Mouse (Mus musculus) neural tube, embryonic 13.5 days (tissue): ENCODE results near the gene Mrpl39. TPM values are rescaled to one million over a fixed set of nuclear protein-coding genes. Genes with fewer than 3 reads are reported as not detected.

Experiments used
- ATAC-seq: fragments of 200-750 bp; cut with Nextera tagmentation; 2 replicates; pipeline ENCODE4 v1.8.0; 2017; ENCODE audit warnings: low read depth, mild to moderate bottlenecking, moderate TSS enrichment, moderate library complexity
- H3K27ac ChIP-seq: fragments of 300-500 bp; sonication (generic); replicated peaks from 2 replicates; pipeline ENCODE4 v1.5.1; 2015; ENCODE audit warnings: moderate library complexity, mild to moderate bottlenecking, inconsistent platforms
- H3K27me3 ChIP-seq: fragments of 300-500 bp; sonication (generic); 2 replicates; pipeline ENCODE4 v1.6.1; 2015; ENCODE audit warnings: mild to moderate bottlenecking, inconsistent platforms
- H3K36me3 ChIP-seq: fragments of 300-500 bp; sonication (generic); 2 replicates; pipeline ENCODE4 v1.6.1; 2015; ENCODE audit warnings: mild to moderate bottlenecking, inconsistent platforms
- H3K4me1 ChIP-seq: fragments of 300-500 bp; sonication (generic); replicated peaks from 2 replicates; pipeline ENCODE4 v1.6.1; 2015; ENCODE audit warnings: inconsistent platforms
- H3K4me2 ChIP-seq: fragments of 300-500 bp; sonication (generic); 2 replicates; pipeline ENCODE4 v1.6.1; 2015; ENCODE audit warnings: inconsistent platforms, mild to moderate bottlenecking, moderate library complexity
- H3K4me3 ChIP-seq: fragments of 300-500 bp; sonication (generic); 2 replicates; pipeline ENCODE4 v1.5.1; 2015; ENCODE audit warnings: mild to moderate bottlenecking, inconsistent platforms
- H3K9ac ChIP-seq: fragments of 300-500 bp; sonication (generic); 2 replicates; pipeline ENCODE4 v1.6.1; 2015; ENCODE audit warnings: moderate library complexity, mild to moderate bottlenecking, inconsistent platforms
- H3K9me3 ChIP-seq: fragments of 300-500 bp; sonication (generic); 2 replicates; pipeline ENCODE4 v1.6.1; 2016; ENCODE audit warnings: inconsistent platforms
- WGBS: fragments of 180-500 bp; shearing (Covaris S2); methylation state at CpG from one replicate; pipeline ENCODE4 v1.1.7; 2015; 5-methylcytosine and 5-hydroxymethylcytosine counted together
- polyA plus RNA-seq: library from polyadenylated mRNA; unstranded; fragments of >200 nt; fragmentation: Nextera tagmentation; extraction: Ambion mirVana; gene quantifications from 2 replicates; pipeline ENCODE4 v1.2.1, GENCODE M21; 2015

Gene Mrpl39
- polyA plus RNA-seq, 1 experiment from 2014 or later: 43.5 TPM

DNA sequence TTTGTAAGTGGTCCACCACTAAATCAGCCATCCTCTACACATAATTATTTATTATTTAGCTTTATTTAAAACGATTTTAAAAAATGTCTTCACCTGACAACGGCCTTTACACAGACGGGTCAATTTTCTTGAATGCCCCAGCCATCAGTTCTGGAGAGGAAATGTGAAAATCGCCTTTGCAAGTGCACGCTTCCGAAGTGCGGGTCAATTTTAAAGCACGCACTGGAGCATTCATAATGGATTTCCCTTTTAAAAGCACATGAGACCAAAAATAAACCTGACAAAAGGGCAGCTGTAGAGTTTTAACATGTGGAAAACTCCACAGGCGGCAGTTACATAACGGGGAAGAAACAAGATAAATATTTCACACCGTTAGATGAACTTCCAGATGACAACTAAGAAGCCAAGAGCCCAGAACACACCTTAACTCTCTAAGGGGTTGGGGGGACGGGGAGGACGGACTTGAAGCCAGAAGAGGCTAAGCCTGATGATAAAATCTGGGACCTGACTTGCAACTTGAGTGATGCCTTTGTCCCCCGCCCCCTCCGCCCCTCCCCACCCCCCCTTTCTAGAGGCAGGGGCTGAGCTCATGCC, 37.8 kb upstream of the Mrpl39 start:
- no peaks in the 10 kb centered on the region for H3K27me3 ChIP-seq
- WGBS: 1% methylated on average over 15 of the region's 15 CpGs

DNA sequence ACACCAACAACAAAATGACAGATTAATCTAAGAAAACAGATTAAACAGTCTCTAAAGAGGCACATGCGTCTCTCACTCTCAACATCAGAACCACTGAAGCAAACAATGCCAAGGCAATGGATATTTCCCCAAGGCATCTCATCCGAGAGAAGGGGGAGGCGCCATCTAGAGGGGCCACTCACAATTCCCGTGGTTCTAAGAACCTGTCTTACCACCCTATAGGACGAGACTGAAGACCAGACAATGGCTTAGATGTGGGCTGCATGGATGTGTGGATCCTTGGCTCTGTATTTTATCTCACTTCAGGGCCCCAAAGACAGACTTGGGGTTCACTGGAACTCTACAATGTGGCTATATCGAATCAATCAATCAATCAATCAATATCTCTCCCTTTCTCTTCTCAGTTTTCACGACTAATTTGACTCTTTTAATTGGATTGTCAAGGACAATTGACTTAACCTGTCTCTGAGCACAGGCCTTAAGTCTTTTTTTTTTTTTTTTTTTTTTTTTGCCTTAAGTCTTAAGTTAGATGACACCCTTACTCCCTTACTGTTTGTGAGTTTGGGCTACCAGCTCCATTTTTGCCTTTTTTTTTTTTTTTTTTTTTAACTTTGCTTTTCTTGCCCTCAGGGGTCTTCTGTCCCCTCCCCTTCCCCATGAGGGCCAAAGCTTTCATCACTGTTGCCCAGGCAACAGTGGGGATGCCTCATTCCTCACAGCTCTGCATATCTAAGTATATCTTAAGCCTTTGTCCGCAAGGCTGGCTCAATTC, 37.1 kb upstream of the Mrpl39 start:
- Histone ChIP-seq H3K4me1 (peaks cover 34% of the 10 kb centered on the region), H3K4me3 (peak overlapping the region; percentile 77), H3K36me3 (no peaks in the 10 kb centered on the region), H3K9ac (peak overlapping the region; percentile 80), H3K4me2 (peak overlapping the region; percentile 98), H3K9me3 (no peaks in the 10 kb centered on the region), H3K27me3 (no peaks in the 10 kb centered on the region), H3K27ac (peak overlapping the region; percentile 93)
- 5% methylated on average over 8 of the region's 8 CpGs for WGBS
- ATAC-seq: no peak

More for the DNA sequence above, 37.8 kb upstream of the Mrpl39 start:
- Histone ChIP-seq H3K36me3 (0 out of 2 replicates have a peak, but pooled peaks cover 2% of the 10 kb centered on the region), H3K4me1 (peaks cover 34% of the 10 kb centered on the region), H3K4me3 (peak overlapping the region; percentile 77), H3K9ac (peak overlapping the region; percentile 80), H3K9me3 (no peaks in the 10 kb centered on the region), H3K4me2 (peak overlapping the region; percentile 98), H3K27ac (peak overlapping the region; percentile 93)
- ATAC-seq: peak; percentile 20

DNA sequence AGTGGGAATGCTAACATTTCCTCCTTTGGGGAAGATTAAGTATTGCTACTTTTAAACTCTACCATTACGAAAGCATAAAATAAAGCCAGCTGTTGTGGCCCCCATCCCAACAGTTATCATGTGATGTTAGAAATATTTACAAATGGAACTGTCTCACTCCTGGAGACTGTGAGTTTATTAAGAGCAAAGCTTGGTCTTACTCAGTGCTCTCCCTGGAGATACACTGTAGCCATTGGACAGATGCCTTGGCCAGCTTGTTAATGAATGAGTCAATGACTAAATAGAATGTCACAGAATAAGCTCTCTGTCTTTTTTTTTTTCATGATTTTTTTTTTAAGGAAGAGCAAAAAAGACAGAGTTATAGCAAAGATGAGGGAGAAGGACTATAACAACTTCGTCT, 35.9 kb upstream of the Mrpl39 start:
- H3K4me2 ChIP-seq: no peak overlapping the region
- WGBS: 89% methylated on average over 2 of the region's 2 CpGs
- no peak overlapping the region for H3K9ac ChIP-seq
- no peaks in the 10 kb centered on the region for H3K27me3 ChIP-seq
- no peak for ATAC-seq
- no peaks in the 10 kb centered on the region for H3K9me3 ChIP-seq
- no peaks in the 10 kb centered on the region for H3K36me3 ChIP-seq
- H3K4me3 ChIP-seq: no peak overlapping the region
- H3K4me1 ChIP-seq: peaks cover 30% of the 10 kb centered on the region
- H3K27ac ChIP-seq: no peak overlapping the region

DNA sequence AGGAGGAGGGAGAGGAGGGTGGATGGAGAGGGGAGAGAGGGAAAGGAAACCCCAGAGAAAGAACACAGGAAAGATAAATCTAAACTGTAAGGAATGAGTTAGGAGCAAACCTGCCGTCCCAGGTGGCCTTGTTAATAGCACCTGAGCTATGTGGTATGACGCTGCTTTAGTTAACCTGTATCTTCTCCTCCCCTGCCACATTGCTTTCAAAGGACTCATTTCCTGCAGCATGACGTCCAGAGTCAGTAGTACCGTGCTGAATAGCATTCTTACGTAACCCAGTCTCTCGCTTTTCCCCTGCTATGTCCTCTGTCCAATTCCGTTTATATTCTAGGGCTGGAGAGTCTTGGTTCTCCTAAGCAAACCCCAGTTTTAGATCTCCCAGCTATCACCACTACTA, 35.3 kb upstream of the Mrpl39 start:
- no peak overlapping the region for H3K27ac ChIP-seq
- no peaks in the 10 kb centered on the region for H3K9me3 ChIP-seq
- H3K27me3 ChIP-seq: no peaks in the 10 kb centered on the region
- H3K4me2 ChIP-seq: no peak overlapping the region
- H3K4me3 ChIP-seq: no peak overlapping the region
- no peak overlapping the region for H3K9ac ChIP-seq
- 92% methylated on average over 7 of the region's 7 CpGs for WGBS
- H3K4me1 ChIP-seq: peaks cover 25% of the 10 kb centered on the region
- no peaks in the 10 kb centered on the region for H3K36me3 ChIP-seq
- no peak for ATAC-seq

DNA sequence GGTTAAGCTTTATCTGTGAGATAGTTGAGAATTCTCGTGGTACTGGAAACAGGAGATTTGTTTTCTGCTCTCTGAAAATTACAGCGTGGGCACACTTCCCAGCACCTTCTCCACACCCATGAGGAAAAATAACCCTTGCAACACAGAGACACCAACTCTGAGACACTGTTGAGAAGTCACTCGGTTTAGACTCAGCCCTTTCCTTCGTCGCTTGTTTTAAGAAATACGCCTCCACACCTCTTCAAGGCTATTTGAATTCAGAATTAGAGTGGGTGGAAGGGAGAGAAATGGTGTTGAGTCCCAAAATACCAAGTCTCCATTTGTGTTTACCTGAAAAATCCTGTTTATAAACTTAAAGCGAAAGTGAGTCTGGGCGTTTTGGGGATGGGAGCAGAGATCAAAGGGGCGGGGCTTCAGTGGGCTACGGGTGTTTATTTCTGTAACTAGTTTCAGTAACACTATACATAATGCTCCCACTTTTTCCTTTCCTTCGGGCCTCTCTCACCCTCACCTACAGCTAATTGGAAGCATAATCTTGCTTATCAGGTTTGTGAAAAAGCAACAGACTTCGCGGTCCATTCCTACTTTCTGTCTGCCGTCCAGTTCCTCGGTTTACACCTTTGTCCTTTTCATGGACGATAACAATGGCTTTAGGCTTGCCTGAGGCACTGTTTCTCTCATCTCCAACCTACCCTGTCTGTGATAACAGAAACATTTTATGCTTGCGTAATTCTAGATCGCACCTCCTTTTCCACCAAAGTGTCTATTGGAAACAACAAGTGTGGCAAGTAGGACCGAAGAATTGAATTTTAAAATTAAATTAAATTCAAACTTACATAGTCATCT, 34.3 kb upstream of the Mrpl39 start:
- peaks cover 14% of the 10 kb centered on the region for H3K4me1 ChIP-seq
- H3K9me3 ChIP-seq: no peaks in the 10 kb centered on the region
- 88% methylated on average over 19 of the region's 19 CpGs for WGBS
- H3K4me2 ChIP-seq: no peak overlapping the region
- no peaks in the 10 kb centered on the region for H3K36me3 ChIP-seq
- no peak for ATAC-seq
- no peak overlapping the region for H3K9ac ChIP-seq
- H3K27me3 ChIP-seq: no peaks in the 10 kb centered on the region
- no peak overlapping the region for H3K4me3 ChIP-seq
- H3K27ac ChIP-seq: no peak overlapping the region

DNA sequence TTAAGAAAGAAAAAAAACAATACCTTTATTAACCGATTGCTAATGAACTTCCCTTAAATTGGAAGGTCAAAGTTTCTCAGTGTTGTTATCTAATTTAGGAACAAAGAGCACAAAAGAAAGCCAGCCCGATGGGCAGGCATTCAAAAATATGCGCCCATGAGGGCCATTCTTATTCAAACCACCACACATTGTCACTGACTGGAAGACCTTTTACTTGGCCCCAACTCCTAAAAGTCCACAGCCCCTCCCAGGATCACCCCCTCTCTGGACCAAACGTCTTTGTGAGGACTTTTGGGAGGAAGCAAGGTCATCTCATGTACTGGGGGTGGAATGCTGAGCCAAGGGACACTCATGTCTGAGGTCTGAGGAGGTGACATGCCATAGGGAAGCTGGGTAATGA, 33.6 kb upstream of the Mrpl39 start:
- 44% methylated on average over 4 of the region's 4 CpGs for WGBS
- ATAC-seq: no peak
- Histone ChIP-seq H3K9ac (no peak overlapping the region), H3K27ac (no peak overlapping the region), H3K36me3 (no peaks in the 10 kb centered on the region), H3K4me3 (no peak overlapping the region), H3K27me3 (no peaks in the 10 kb centered on the region), H3K4me2 (no peak overlapping the region), H3K9me3 (no peaks in the 10 kb centered on the region), H3K4me1 (peaks cover 12% of the 10 kb centered on the region)

DNA sequence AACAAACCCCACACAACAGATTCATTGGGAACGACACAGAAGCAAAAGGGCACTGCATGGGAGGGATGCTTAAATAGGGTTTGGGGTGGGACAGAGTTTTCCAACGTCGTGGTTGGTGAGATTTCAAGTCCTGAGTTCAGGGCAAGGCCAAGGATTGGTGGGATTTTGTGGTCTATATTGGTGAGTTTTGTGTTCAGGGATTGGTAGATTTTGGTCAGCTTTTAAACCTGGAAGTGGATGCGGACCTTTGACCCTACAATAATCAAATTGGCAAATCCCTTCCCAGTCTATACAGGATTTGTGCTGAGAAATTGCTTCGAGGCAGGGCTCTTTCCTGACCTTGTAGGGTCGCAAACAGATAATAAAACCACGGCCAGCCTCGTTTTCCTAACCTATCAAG, 32.4 kb upstream of the Mrpl39 start:
- Histone ChIP-seq H3K36me3 (no peaks in the 10 kb centered on the region), H3K9me3 (no peaks in the 10 kb centered on the region), H3K4me1 (peaks cover 5% of the 10 kb centered on the region), H3K4me3 (no peak overlapping the region), H3K9ac (no peak overlapping the region), H3K27ac (no peak overlapping the region), H3K27me3 (no peaks in the 10 kb centered on the region), H3K4me2 (no peak overlapping the region)
- WGBS: 84% methylated on average over 8 of the region's 8 CpGs
- no peak for ATAC-seq

DNA sequence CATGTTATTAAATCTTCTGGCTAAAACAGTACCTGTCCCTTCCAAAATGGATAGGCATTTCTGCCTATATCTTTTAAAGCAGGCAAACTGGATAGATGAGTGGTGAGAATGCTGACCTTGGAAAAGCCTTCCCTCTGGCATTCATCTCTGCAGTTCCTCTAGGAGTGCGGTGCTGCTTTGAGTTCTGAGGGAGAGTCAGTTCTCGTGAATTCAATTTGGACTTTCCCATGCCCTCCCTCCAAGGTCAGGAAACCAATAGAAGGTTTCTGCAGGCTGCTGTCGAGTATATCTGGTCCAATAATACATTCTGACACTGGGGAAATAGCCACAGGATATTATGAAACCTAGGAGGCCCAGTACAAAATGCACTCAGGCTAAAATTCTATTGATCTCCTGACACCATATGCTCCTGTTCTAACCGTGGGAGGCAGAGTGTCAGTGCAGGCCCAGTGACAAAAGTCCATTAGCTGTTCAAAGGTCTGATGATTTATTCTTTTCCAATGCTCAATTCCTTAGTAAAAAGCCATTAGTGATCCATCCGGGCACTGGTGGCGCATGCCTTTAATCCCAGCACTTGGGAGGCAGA, 10.3 kb upstream of the Mrpl39 start:
- Histone ChIP-seq H3K36me3 (no peaks in the 10 kb centered on the region), H3K4me2 (no peak overlapping the region), H3K4me3 (no peak overlapping the region), H3K27ac (no peak overlapping the region), H3K9ac (no peak overlapping the region), H3K9me3 (no peaks in the 10 kb centered on the region), H3K4me1 (no peaks in the 10 kb centered on the region), H3K27me3 (no peaks in the 10 kb centered on the region)
- no peak for ATAC-seq
- 78% methylated on average over 6 of the region's 6 CpGs for WGBS

DNA sequence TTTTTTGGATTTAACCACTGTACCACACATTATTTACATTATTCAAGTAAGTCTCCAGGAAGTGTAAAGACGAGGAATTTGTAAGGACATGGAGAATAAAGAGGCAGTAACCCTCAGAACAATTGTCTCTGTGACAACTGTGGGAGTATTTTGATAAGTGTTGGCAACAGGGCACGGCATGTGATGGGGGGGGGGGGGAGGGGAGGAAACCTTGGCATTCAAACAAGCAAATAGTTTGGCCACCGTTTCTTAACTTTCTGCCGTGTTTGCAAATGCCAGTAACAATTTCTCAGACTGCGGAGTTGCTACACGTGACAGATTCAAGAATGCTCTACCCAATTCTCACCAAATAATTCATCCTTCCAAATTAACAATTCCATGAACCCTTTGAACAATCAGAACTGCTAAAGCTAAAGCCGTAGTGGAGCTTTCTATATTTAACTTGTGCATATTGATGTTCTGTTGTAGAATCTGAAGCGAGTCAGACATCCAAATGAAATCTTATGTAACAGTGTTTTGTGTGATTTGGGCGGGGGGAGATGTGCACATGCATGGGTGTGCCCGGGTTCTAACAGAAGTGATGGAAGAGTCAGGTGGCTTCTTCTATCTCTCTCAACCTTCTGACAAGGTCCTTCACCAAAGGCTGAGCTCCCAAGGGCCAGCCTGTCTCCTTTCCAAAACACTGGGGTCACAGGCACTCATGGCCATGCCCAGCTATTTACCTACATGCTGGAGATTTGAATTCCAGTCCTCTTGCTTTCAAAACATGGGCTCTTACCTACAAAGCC, 9.4 kb upstream of the Mrpl39 start:
- Histone ChIP-seq H3K9me3 (no peaks in the 10 kb centered on the region), H3K36me3 (no peaks in the 10 kb centered on the region), H3K9ac (no peak overlapping the region), H3K27ac (no peak overlapping the region), H3K4me3 (no peak overlapping the region), H3K4me1 (no peaks in the 10 kb centered on the region), H3K4me2 (no peak overlapping the region), H3K27me3 (no peaks in the 10 kb centered on the region)
- WGBS: 72% methylated on average over 10 of the region's 10 CpGs
- ATAC-seq: no peak

DNA sequence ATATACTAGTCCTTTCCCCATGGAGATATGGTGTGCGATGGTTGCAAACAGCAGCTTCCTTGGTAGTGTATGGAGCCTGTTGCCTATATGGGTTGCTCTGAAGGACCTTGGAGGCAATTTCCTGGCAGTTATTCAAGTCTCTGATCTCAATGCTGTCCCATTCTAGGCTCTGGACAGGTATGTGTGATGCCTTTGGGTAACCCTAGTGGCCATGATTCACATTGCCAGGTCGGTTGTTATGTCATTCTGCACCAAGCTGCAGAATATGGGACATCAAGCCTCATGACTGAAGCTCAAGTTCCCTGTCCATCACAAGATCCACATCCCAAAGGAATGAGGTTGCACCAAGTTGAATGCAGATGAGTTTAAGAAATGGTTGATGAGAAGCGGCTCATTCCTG, 1.8 kb upstream of the Mrpl39 start:
- Histone ChIP-seq H3K27me3 (no peaks in the 10 kb centered on the region), H3K27ac (no peak overlapping the region), H3K9ac (no peak overlapping the region), H3K9me3 (no peaks in the 10 kb centered on the region), H3K4me3 (no peak overlapping the region), H3K4me1 (peaks cover 19% of the 10 kb centered on the region), H3K4me2 (no peak overlapping the region), H3K36me3 (0 out of 2 replicates have a peak, but pooled peaks cover 3% of the 10 kb centered on the region)
- ATAC-seq: no peak
- 77% methylated on average over 3 of the region's 3 CpGs for WGBS

DNA sequence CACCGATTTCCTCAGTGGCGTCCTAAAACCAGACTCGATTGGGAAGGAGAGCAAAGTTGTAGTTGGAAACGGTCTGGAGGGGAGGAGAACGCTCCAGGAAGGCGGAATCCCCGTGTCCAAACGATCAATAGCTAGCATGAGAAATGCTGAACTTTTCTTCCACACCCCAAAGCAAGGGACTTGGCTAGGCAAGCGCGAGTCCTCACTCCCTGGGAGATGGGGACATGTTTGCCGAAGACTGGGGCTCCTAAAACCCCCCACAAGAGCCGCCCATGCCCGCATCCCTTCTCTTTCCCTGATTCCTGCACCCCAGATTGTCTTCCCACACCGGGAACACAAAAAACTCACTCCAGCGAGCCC, 756 bp downstream of the Mrpl39 start:
- H3K27ac ChIP-seq: peak overlapping the region; percentile 70
- H3K4me1 ChIP-seq: peaks cover 19% of the 10 kb centered on the region
- ATAC-seq: peak; percentile 75

More for the DNA sequence above, 756 bp downstream of the Mrpl39 start:
- peak overlapping the region; percentile 74 for H3K4me2 ChIP-seq
- H3K27me3 ChIP-seq: no peaks in the 10 kb centered on the region
- H3K9ac ChIP-seq: peak overlapping the region; percentile 87
- no peaks in the 10 kb centered on the region for H3K9me3 ChIP-seq
- under 1% methylated on average over 15 of the region's 15 CpGs for WGBS
- peaks cover 27% of the 10 kb centered on the region for H3K36me3 ChIP-seq
- H3K4me3 ChIP-seq: peak overlapping the region; percentile 82
